Mouse (Mus musculus) liver, embryonic 15.5 days (tissue): ENCODE data around the gene Slit2. TPM values are rescaled to one million over a fixed set of nuclear protein-coding genes. Genes with fewer than 3 reads are reported as not detected.
"Not testable (repeated sequence)": the region's sequence is repeated elsewhere in the genome, so short reads cannot be mapped to it uniquely, and the experiment has no call there.

Experiments
- ATAC-seq: fragments of 200-750 bp; cut with Nextera tagmentation; 2 replicates; pipeline ENCODE4 v1.8.0; 2017; ENCODE audit warnings: moderate number of reproducible peaks, mild to moderate bottlenecking, moderate library complexity; ENCODE audit not compliant: insufficient read depth
- H3K27ac ChIP-seq: fragments of 300-500 bp; sonication (generic); replicated peaks from 2 replicates; pipeline ENCODE4 v1.5.1; 2015; ENCODE audit warnings: mild to moderate bottlenecking, inconsistent platforms
- H3K27me3 ChIP-seq: fragments of 300-500 bp; sonication (generic); 2 replicates; pipeline ENCODE4 v1.6.1; 2015; ENCODE audit warnings: mild to moderate bottlenecking, inconsistent platforms
- H3K36me3 ChIP-seq: fragments of 300-500 bp; sonication (generic); replicated peaks from 2 replicates; pipeline ENCODE4 v1.6.1; 2015; ENCODE audit warnings: moderate library complexity, mild to moderate bottlenecking, inconsistent platforms
- H3K4me1 ChIP-seq: fragments of 300-500 bp; sonication (generic); replicated peaks from 2 replicates; pipeline ENCODE4 v1.6.1; 2015; ENCODE audit warnings: inconsistent platforms
- H3K4me2 ChIP-seq: fragments of 300-500 bp; sonication (generic); 2 replicates; pipeline ENCODE4 v1.6.1; 2015; ENCODE audit warnings: moderate library complexity, mild to moderate bottlenecking, inconsistent platforms
- H3K4me3 ChIP-seq: fragments of 300-500 bp; sonication (generic); replicated peaks from 2 replicates; pipeline ENCODE4 v1.5.1; 2015; ENCODE audit warnings: mild to moderate bottlenecking, inconsistent platforms
- H3K9ac ChIP-seq: fragments of 300-500 bp; sonication (generic); 2 replicates; pipeline ENCODE4 v1.6.1; 2015; ENCODE audit warnings: moderate library complexity, mild to moderate bottlenecking, inconsistent platforms
- H3K9me3 ChIP-seq: fragments of 300-500 bp; sonication (generic); replicated peaks from 2 replicates; pipeline ENCODE4 v1.6.1; 2016; ENCODE audit warnings: inconsistent platforms
- WGBS: fragments of 180-500 bp; shearing (Covaris S2); methylation state at CpG from one replicate; pipeline ENCODE4 v1.1.7; 2015; ENCODE audit warnings: mixed read lengths; ENCODE audit not compliant: insufficient replicate concordance; 5-methylcytosine and 5-hydroxymethylcytosine counted together
- polyA plus RNA-seq: library from polyadenylated mRNA; unstranded; fragments of >200 nt; fragmentation: Nextera tagmentation; extraction: Ambion mirVana; gene quantifications from 2 replicates; pipeline ENCODE4 v1.2.1, GENCODE M21; 2015

Slit2 gene
- polyA plus RNA-seq, 1 experiment from 2014 or later, result 0.44 TPM

- not testable (repeated sequence) for H3K4me2 ChIP-seq, H3K27ac ChIP-seq, H3K27me3 ChIP-seq, ATAC-seq, H3K9me3 ChIP-seq, H3K36me3 ChIP-seq, H3K9ac ChIP-seq, H3K4me3 ChIP-seq, H3K4me1 ChIP-seq
- 32% methylated on average over 6 of the region's 6 CpGs for WGBS
These were observed 257.8 kb downstream of the Slit2 start for GRCm38 (mm10) chr5:48240751-48241150.

- ATAC-seq, result peak; percentile 70
- no peak overlapping the region for H3K9ac ChIP-seq
- H3K27ac ChIP-seq, result no peak overlapping the region
- H3K9me3 ChIP-seq, result no peaks in the 10 kb centered on the region
- H3K4me2 ChIP-seq, result no peak overlapping the region
- no peak overlapping the region for H3K4me3 ChIP-seq
- 48% methylated on average over 4 of the region's 4 CpGs for WGBS
- H3K36me3 ChIP-seq, result no peaks in the 10 kb centered on the region
- H3K4me1 ChIP-seq, result no peaks in the 10 kb centered on the region
- H3K27me3 ChIP-seq, result no peaks in the 10 kb centered on the region
These were observed 265.4 kb downstream of the Slit2 start for GRCm38 (mm10) chr5:48248327-48248726.

GRCm38 (mm10) chr5:48277561-48277960 lies 294.6 kb downstream of the Slit2 start:
- Histone ChIP-seq H3K36me3 (no peaks in the 10 kb centered on the region), H3K4me1 (no peaks in the 10 kb centered on the region), H3K4me2 (no peak overlapping the region), H3K4me3 (no peak overlapping the region), H3K9ac (no peak overlapping the region), H3K9me3 (no peaks in the 10 kb centered on the region), H3K27me3 (no peaks in the 10 kb centered on the region), H3K27ac (no peak overlapping the region)
- 59% methylated on average over 4 of the region's 4 CpGs for WGBS
- ATAC-seq, result no peak

DNA sequence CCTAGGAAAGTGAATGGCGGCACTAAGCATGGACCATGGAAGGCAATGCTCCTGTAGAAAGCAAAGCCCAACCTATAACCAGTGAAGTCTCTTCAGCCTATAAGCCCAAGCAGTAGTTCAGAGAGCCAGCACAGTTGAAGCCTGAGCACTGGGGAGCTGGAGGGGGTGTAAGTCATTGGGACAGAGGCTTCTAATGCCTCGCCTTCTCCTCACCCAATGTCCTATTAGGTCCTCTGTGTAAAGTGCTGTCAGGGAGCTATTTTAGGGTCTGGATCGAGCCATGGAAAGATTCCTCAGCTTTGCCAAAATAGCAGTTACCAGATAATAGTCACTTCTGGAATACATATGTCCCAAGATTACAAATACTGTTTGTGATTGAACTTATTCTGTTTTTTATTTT lies 318.2 kb downstream of the Slit2 start:
- no peak for ATAC-seq
- 68% methylated on average over 3 of the region's 3 CpGs for WGBS
- Histone ChIP-seq H3K36me3 (no peaks in the 10 kb centered on the region), H3K27ac (no peak overlapping the region), H3K4me1 (no peaks in the 10 kb centered on the region), H3K4me2 (no peak overlapping the region), H3K4me3 (no peak overlapping the region), H3K27me3 (no peaks in the 10 kb centered on the region), H3K9me3 (no peaks in the 10 kb centered on the region), H3K9ac (no peak overlapping the region)

DNA sequence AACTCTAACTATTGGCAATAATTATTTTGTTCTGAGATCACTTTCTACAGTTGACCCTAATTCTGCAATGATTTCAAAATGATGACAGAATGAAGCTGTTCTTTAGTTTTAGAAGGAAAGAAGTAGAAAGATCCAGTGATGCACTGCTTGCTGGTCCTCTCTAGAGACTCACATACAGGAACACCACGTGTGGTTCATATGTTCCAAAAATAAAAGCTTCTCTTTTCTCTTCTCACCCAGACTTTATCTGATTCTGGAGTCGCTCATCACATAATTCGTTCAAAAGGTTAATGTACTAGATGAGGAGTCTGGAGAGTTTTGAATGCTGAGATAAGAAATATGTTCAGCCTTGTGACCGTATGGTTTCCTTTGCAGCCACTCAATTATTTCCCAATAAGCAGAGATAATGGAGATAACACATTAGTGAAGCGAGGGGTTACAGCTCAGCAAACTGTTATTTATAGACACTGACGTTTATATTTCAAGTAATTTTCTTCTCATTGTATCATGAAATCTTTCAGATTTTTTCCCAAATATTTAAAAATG lies 332.2 kb downstream of the Slit2 start:
- Histone ChIP-seq H3K27ac (no peak overlapping the region), H3K9ac (no peak overlapping the region), H3K9me3 (no peaks in the 10 kb centered on the region), H3K36me3 (no peaks in the 10 kb centered on the region), H3K4me3 (no peak overlapping the region), H3K27me3 (no peaks in the 10 kb centered on the region), H3K4me1 (no peaks in the 10 kb centered on the region), H3K4me2 (no peak overlapping the region)
- no peak for ATAC-seq
- 16% methylated on average over 6 of the region's 6 CpGs for WGBS

- Histone ChIP-seq H3K4me2 (no peak overlapping the region), H3K9me3 (no peaks in the 10 kb centered on the region), H3K4me1 (no peaks in the 10 kb centered on the region), H3K27me3 (no peaks in the 10 kb centered on the region), H3K4me3 (no peak overlapping the region), H3K36me3 (no peaks in the 10 kb centered on the region), H3K9ac (no peak overlapping the region), H3K27ac (no peak overlapping the region)
- no peak for ATAC-seq
- WGBS, result 50% methylated on average over 4 of the region's 4 CpGs
These were observed 337.7 kb downstream of the Slit2 start for GRCm38 (mm10) chr5:48320597-48320996.

GRCm38 (mm10) chr5:48326221-48326620 lies 343.3 kb downstream of the Slit2 start:
- H3K4me2 ChIP-seq, result no peak overlapping the region
- no peak overlapping the region for H3K9ac ChIP-seq
- H3K4me1 ChIP-seq, result no peaks in the 10 kb centered on the region
- no peak overlapping the region for H3K27ac ChIP-seq
- H3K27me3 ChIP-seq, result no peaks in the 10 kb centered on the region
- H3K4me3 ChIP-seq, result no peak overlapping the region
- no peaks in the 10 kb centered on the region for H3K36me3 ChIP-seq
- no peak for ATAC-seq
- H3K9me3 ChIP-seq, result no peaks in the 10 kb centered on the region

DNA sequence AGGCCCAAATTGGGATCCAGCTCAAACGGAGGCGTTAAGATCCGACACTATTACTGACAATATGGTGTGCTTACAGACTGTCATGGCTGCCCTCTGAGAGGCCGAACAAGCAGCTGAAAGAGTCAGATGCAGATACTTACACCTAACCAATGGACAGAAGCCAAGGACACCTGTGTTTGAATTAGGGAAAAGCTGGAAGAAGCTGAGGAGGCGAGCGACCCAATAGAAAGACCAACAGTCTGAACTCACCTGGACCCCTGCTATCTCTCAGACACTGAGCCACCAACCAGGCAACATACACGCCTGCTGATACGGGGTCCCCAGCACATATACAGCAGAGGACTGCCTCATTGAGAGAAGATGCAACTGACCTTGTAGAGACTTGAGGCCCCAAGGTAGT lies 344.7 kb downstream of the Slit2 start, which contains the start of gene 5730480H06Rik:
Gene 5730480H06Rik (plus strand): TSS at position 301 of the 400 bp plus-strand sequence.
- no peak within 1 kb of the TSS for H3K4me3 ChIP-seq

GRCm38 (mm10) chr5:48329751-48330150 lies 346.8 kb downstream of the Slit2 start:
- no peak for ATAC-seq
- no peaks in the 10 kb centered on the region for H3K27me3 ChIP-seq

More for the DNA sequence above, 344.7 kb downstream of the Slit2 start, which contains the start of gene 5730480H06Rik:
- no peaks in the 10 kb centered on the region for H3K27me3 ChIP-seq
- no peak within 1 kb of the TSS for H3K9ac ChIP-seq
- H3K27ac ChIP-seq, result no peak within 1 kb of the TSS
- no peaks in the 10 kb centered on the region for H3K36me3 ChIP-seq
- no peak within 1 kb of the TSS for H3K4me2 ChIP-seq
- ATAC-seq, result no peak
- WGBS, result 70% methylated on average over 8 of the region's 8 CpGs
- H3K9me3 ChIP-seq, result no peaks in the 10 kb centered on the region
- no peaks in the 10 kb centered on the region for H3K4me1 ChIP-seq

GRCm38 (mm10) chr5:48330817-48331216 lies 347.9 kb downstream of the Slit2 start:
- ATAC-seq, result no peak
- H3K4me3 ChIP-seq, result no peak overlapping the region
- no peaks in the 10 kb centered on the region for H3K9me3 ChIP-seq
- no peaks in the 10 kb centered on the region for H3K36me3 ChIP-seq
- H3K27me3 ChIP-seq, result no peaks in the 10 kb centered on the region
- no peak overlapping the region for H3K9ac ChIP-seq
- H3K4me2 ChIP-seq, result no peak overlapping the region
- H3K27ac ChIP-seq, result no peak overlapping the region
- no peaks in the 10 kb centered on the region for H3K4me1 ChIP-seq
- WGBS, result 35% methylated on average over 2 of the region's 2 CpGs

More at GRCm38 (mm10) chr5:48329751-48330150, 346.8 kb downstream of the Slit2 start:
- no peaks in the 10 kb centered on the region for H3K36me3 ChIP-seq
- no peak overlapping the region for H3K4me2 ChIP-seq
- H3K4me3 ChIP-seq, result no peak overlapping the region
- no peaks in the 10 kb centered on the region for H3K9me3 ChIP-seq
- no peaks in the 10 kb centered on the region for H3K4me1 ChIP-seq
- no peak overlapping the region for H3K27ac ChIP-seq
- 57% methylated on average over 2 of the region's 2 CpGs for WGBS
- no peak overlapping the region for H3K9ac ChIP-seq

DNA sequence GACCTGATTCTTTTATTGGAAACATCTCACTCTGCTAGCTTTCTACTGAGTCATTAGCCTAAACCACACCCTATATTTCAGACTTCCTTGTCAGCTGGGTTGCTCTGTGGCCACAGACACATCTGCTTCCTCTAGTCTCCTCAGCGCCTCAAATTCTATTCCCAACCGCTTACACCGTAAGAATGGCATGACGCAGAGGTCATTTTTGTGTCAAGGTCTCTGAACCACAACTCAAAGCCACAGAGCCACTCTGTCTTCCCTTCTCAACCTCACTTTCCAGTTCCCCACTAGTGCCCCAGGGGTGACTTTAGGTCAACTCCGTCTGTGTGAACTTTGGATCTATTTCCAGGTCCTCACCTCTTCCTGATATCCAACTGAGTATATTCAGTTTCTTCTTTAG lies 348.5 kb downstream of the Slit2 start:
- Histone ChIP-seq H3K4me2 (no peak overlapping the region), H3K27me3 (no peaks in the 10 kb centered on the region), H3K27ac (no peak overlapping the region), H3K36me3 (no peaks in the 10 kb centered on the region), H3K4me1 (no peaks in the 10 kb centered on the region), H3K9me3 (no peaks in the 10 kb centered on the region), H3K9ac (no peak overlapping the region), H3K4me3 (no peak overlapping the region)
- ATAC-seq, result peak; percentile 25; the same call in 1 of the 2 replicates
- WGBS, result 3% methylated on average over 5 of the region's 5 CpGs

DNA sequence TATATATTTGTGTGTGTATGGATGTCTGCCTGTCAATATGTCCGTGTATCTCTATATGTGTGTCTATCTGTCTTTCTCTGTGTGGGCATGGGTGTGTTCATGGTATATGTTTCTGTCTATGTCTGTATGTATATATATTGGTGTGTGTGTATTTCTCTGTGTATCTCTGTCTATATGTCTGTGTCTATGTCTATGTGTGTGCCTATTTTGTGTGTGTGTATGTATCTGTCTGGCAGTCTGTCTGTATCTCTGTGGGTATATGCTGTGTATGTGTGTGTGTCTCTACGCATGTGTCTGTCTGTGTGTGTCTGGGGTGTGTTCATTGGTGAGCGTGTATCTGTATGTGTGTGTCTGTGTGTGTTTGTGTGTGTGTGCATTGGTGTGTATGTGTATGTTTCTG lies 350.5 kb downstream of the Slit2 start:
- WGBS, result 53% methylated on average over 3 of the region's 3 CpGs
- ATAC-seq, result no peak
- no peaks in the 10 kb centered on the region for H3K4me1 ChIP-seq
- H3K9me3 ChIP-seq, result no peaks in the 10 kb centered on the region
- H3K27ac ChIP-seq, result no peak overlapping the region
- H3K4me3 ChIP-seq, result no peak overlapping the region
- H3K4me2 ChIP-seq, result no peak overlapping the region
- no peak overlapping the region for H3K9ac ChIP-seq
- H3K36me3 ChIP-seq, result no peaks in the 10 kb centered on the region
- no peaks in the 10 kb centered on the region for H3K27me3 ChIP-seq
